Mouse (Mus musculus) layer of hippocampus, adult 9-11 months (tissue): ENCODE data around the gene Tulp4.
A peak's percentile ranks its signal among the peaks of the same experiment; 100 is the strongest.

ENCODE experiments used
- DNase-seq: peaks from one replicate; pipeline ENCODE4 v3.0.0; 2022

The Tulp4 gene

GRCm38 (mm10) chr17:6125441-6125840 is 19.2 kb downstream of the Tulp4 start:
- DNase-seq, result no peak

- no peak for DNase-seq
Measured at GRCm38 (mm10) chr17:6128039-6128438, 21.8 kb downstream of the Tulp4 start.

GRCm38 (mm10) chr17:6129361-6129760 is 23.1 kb downstream of the Tulp4 start:
- peak; percentile 27 for DNase-seq

GRCm38 (mm10) chr17:6131083-6131482 is 24.8 kb downstream of the Tulp4 start:
- DNase-seq, result no peak

- no peak for DNase-seq
Measured at GRCm38 (mm10) chr17:6140875-6141274, 34.6 kb downstream of the Tulp4 start.

GRCm38 (mm10) chr17:6141344-6141743 is 35.1 kb downstream of the Tulp4 start:
- DNase-seq, result no peak

- DNase-seq, result no peak
Measured at GRCm38 (mm10) chr17:6145244-6145643, 39.0 kb downstream of the Tulp4 start.

GRCm38 (mm10) chr17:6152941-6153340 is 46.7 kb downstream of the Tulp4 start:
- no peak for DNase-seq

- DNase-seq, result no peak
Measured at GRCm38 (mm10) chr17:6153581-6153980, 47.3 kb downstream of the Tulp4 start.

GRCm38 (mm10) chr17:6154366-6154765 is 48.1 kb downstream of the Tulp4 start:
- no peak for DNase-seq

- DNase-seq, result no peak
Measured at GRCm38 (mm10) chr17:6160495-6160894, 54.3 kb downstream of the Tulp4 start.

GRCm38 (mm10) chr17:6161916-6162315 is 55.7 kb downstream of the Tulp4 start:
- no peak for DNase-seq

GRCm38 (mm10) chr17:6162761-6163160 is 56.5 kb downstream of the Tulp4 start:
- no peak for DNase-seq

- no peak for DNase-seq
Measured at GRCm38 (mm10) chr17:6164911-6165310, 58.7 kb downstream of the Tulp4 start.

GRCm38 (mm10) chr17:6172440-6172839 is 66.2 kb downstream of the Tulp4 start:
- no peak for DNase-seq

- DNase-seq, result peak; percentile 39
Measured at GRCm38 (mm10) chr17:6172926-6173690, 66.9 kb downstream of the Tulp4 start.

GRCm38 (mm10) chr17:6174574-6174973 is 68.3 kb downstream of the Tulp4 start:
- DNase-seq, result no peak

- DNase-seq, result no peak
Measured at GRCm38 (mm10) chr17:6178564-6179267, 72.5 kb downstream of the Tulp4 start.

- DNase-seq, result no peak
Measured at GRCm38 (mm10) chr17:6179389-6179788, 73.2 kb downstream of the Tulp4 start.

- DNase-seq, result peak; percentile 88
Measured at GRCm38 (mm10) chr17:6180421-6180820, 74.2 kb downstream of the Tulp4 start.

GRCm38 (mm10) chr17:6182715-6183114 is 76.5 kb downstream of the Tulp4 start:
- DNase-seq, result no peak

GRCm38 (mm10) chr17:6186651-6187050 is 80.4 kb downstream of the Tulp4 start:
- DNase-seq, result no peak

- no peak for DNase-seq
Measured at GRCm38 (mm10) chr17:6187183-6187582, 80.9 kb downstream of the Tulp4 start.

- no peak for DNase-seq
Measured at GRCm38 (mm10) chr17:6189207-6189606, 83.0 kb downstream of the Tulp4 start.
